Mouse (Mus musculus) C2C12 (cell line): Measurements from ENCODE around the gene Lamc2. TPM values are rescaled to one million over a fixed set of nuclear protein-coding genes. Genes with fewer than 3 reads are reported as not detected.

Source experiments
- H3K27me3 ChIP-seq: one replicate; pipeline ENCODE4 v1.6.1; 2011; ENCODE audit not compliant: control insufficient read depth, insufficient read depth, insufficient read length
- H3K36me3 ChIP-seq: one replicate; pipeline ENCODE4 v1.6.1; 2011; ENCODE audit not compliant: control insufficient read depth, insufficient read depth
- H3K4me3 ChIP-seq: one replicate; pipeline ENCODE4 v1.5.1; 2011; ENCODE audit warnings: mild to moderate bottlenecking, control low read depth; ENCODE audit not compliant: poor library complexity, insufficient read depth, severe bottlenecking
- H3K79me2 ChIP-seq: one replicate; pipeline ENCODE4 v1.6.1; 2011; ENCODE audit not compliant: control insufficient read depth, insufficient read depth
- H3K79me3 ChIP-seq: one replicate; pipeline ENCODE4 v1.6.1; 2011; ENCODE audit warnings: low read depth, control low read depth
- H3ac ChIP-seq: one replicate; pipeline ENCODE3; 2011; ENCODE audit warnings: low read depth; ENCODE audit not compliant: control insufficient read depth, insufficient read length
- CEBPB ChIP-seq: IDR thresholded peaks from one replicate; pipeline ENCODE4 v1.6.1; 2011; ENCODE audit warnings: low read depth, mild to moderate bottlenecking, control low read depth, moderate library complexity
- CTCF ChIP-seq: IDR thresholded peaks from one replicate; pipeline ENCODE4 v1.5.1; 2011; ENCODE audit not compliant: control insufficient read depth, insufficient read depth, insufficient read length
- FOSL1 ChIP-seq: IDR thresholded peaks from one replicate; pipeline ENCODE4 v1.8.0; 2011; ENCODE audit warnings: mild to moderate bottlenecking, low read length; ENCODE audit not compliant: poor library complexity, insufficient read depth, severe bottlenecking
- MAX ChIP-seq: IDR thresholded peaks from one replicate; pipeline ENCODE4 v1.6.1; 2011; ENCODE audit warnings: mild to moderate bottlenecking, control low read depth
- MYOD1 ChIP-seq: IDR thresholded peaks from one replicate; pipeline ENCODE4 v1.6.1; 2011; ENCODE audit warnings: low read depth; ENCODE audit not compliant: control insufficient read depth, insufficient read length
- MYOG ChIP-seq: IDR thresholded peaks from one replicate; pipeline ENCODE4 v1.6.1; 2011; ENCODE audit not compliant: control insufficient read depth, insufficient read length; ENCODE audit errors: extremely low read depth
- USF1 ChIP-seq: IDR thresholded peaks from one replicate; pipeline ENCODE4 v1.6.1; 2011; ENCODE audit warnings: low read depth, mild to moderate bottlenecking, control low read depth, moderate library complexity
- polyA plus RNA-seq: library from polyadenylated mRNA; unstranded; fragments of >200 nt; fragmentation: generic; extraction: Trizol; gene quantifications from one replicate; pipeline ENCODE4 v1.2.1, GENCODE M21; 2012; ENCODE audit warnings: missing spikeins

Lamc2 gene
- polyA plus RNA-seq, 1 experiment, result 5.4 TPM

DNA sequence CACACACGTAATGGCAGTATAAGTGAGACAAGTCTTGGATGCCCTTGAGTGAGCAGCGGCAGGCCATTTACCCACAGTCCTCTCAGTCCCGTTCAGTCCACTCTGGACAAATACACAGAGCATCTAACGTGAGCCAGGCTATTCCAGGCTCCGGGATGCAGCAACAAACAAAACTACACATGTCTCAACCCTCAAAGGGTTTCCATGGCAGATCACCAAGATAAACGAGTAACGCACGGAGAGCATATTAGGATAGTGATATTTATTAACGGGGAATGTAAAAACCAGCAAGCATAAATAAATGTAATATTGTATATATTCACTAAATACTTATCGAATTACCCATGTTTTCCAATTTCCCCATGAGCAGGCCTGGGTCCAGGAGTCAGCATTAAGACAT is 15.2 kb downstream of the Lamc2 start:
- Histone ChIP-seq H3ac (no peak overlapping the region), H3K4me3 (no peak overlapping the region), H3K79me3 (no peaks in the 10 kb centered on the region), H3K79me2 (no peaks in the 10 kb centered on the region), H3K36me3 (no peaks in the 10 kb centered on the region), H3K27me3 (no peaks in the 10 kb centered on the region)
- TF ChIP-seq USF1 (no peak), MYOD1 (no peak), CTCF (no peak), CEBPB (no peak), MYOG (no peak), MAX (no peak), FOSL1 (no peak)

DNA sequence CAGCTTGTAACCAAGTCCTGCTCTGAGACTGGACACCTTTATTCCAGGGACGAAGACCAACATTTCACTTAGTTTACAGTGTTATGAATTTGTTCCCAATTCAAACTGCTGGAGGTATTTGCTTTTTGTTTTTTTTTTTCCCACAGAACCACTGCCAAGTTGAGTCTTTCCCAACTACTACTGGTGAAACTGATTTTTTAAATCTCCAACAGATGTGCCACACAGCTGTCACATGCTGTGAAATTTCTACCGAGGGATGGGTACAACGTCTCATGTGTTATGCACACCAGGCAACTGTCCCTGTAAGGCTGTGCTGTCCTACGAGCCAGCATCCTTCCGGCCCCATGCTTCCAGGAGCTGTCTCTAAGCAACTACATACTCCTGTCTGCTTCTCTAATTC is 18.0 kb downstream of the Lamc2 start:
- Histone ChIP-seq H3K36me3 (no peaks in the 10 kb centered on the region), H3K27me3 (no peaks in the 10 kb centered on the region), H3K4me3 (no peak overlapping the region), H3K79me3 (no peaks in the 10 kb centered on the region), H3ac (no peak overlapping the region), H3K79me2 (no peaks in the 10 kb centered on the region)
- TF ChIP-seq FOSL1 (no peak), MYOG (no peak), CTCF (no peak), MYOD1 (no peak), CEBPB (no peak), MAX (no peak), USF1 (no peak)

DNA sequence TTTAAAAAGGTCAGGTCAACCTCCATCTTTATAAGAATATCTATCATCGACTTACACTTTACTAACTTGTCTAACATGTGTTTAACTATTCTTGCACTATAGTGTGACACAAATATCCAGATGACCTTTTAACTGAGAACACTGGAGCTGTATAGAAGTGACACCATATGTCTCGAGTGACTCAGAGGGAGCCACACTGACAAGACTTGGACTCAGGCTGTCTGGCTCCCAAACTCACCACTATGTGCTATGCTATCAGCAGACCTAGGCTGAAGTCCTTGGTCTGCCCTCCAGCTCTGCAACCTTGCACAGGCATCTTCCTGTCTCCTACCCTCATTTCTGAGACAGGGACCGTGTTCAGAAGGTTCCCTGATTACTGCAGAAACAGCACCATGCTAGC is 22.4 kb downstream of the Lamc2 start:
- Histone ChIP-seq H3K36me3 (no peaks in the 10 kb centered on the region), H3K79me3 (no peaks in the 10 kb centered on the region), H3ac (no peak overlapping the region), H3K4me3 (no peak overlapping the region), H3K27me3 (no peaks in the 10 kb centered on the region), H3K79me2 (no peaks in the 10 kb centered on the region)
- TF ChIP-seq CTCF (no peak), CEBPB (no peak), USF1 (no peak), FOSL1 (no peak), MYOD1 (no peak), MYOG (no peak), MAX (no peak)

DNA sequence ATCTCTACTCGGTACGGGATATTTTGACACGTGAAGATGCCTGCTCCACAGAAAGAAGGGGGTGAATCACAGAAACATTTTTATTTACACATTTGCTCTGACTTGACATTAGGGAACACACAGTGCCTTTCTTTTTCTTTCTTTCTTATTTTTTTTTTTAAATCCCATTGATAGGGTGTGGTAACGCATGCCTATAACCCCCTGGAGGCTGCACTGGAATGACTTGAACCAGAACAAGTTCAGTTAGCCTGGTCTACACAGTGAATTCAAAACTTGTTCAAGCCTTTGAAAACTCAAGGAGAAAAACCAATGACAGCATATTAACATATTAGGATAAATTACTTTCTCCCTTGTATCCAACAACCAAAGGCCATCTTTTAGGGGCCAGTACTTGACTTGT is 27.1 kb downstream of the Lamc2 start:
- H3K27me3 ChIP-seq, result no peaks in the 10 kb centered on the region
- TF ChIP-seq MYOD1, result no peak
- no peak for TF ChIP-seq CTCF
- no peak for TF ChIP-seq FOSL1
- TF ChIP-seq USF1, result no peak
- no peak for TF ChIP-seq MAX
- no peak for TF ChIP-seq CEBPB
- TF ChIP-seq MYOG, result no peak
- H3ac ChIP-seq, result no peak overlapping the region
- H3K79me3 ChIP-seq, result no peaks in the 10 kb centered on the region
- no peaks in the 10 kb centered on the region for H3K79me2 ChIP-seq
- no peaks in the 10 kb centered on the region for H3K36me3 ChIP-seq
- H3K4me3 ChIP-seq, result no peak overlapping the region

DNA sequence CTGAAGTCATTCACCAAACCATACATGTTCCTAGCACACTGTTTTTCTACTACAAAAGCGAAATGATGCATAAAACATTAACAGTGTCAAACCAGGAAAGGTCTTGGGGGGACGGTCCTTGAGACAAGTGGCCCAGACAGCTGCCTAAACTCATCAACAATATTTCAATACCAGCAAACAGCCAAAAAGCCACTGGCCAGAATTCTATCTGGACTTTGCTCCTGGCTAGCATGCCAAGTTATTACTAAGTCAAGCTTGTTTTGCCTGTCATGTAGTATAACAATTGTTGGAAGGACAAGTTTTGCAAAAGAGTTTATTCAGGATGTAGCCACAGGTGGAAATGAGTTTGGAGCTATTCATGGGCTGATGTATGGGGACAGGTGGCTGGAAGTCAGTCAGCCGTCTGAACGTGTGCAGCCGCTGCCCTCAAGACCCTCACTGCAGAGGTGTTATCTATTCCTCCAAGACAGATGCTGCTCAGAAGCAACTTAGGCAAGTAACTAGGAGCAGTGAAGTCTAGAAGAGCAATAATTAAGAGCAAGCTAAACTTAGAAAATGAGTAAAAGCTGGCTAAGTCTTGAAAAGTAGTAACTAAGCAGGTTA is 29.1 kb downstream of the Lamc2 start:
- no peaks in the 10 kb centered on the region for H3K79me2 ChIP-seq
- no peak overlapping the region for H3K4me3 ChIP-seq
- H3K27me3 ChIP-seq, result no peaks in the 10 kb centered on the region
- no peak overlapping the region for H3ac ChIP-seq
- H3K79me3 ChIP-seq, result no peaks in the 10 kb centered on the region
- TF ChIP-seq MYOD1 (no peak), CEBPB (no peak), MAX (no peak), MYOG (no peak), CTCF (no peak), USF1 (no peak), FOSL1 (no peak)
- H3K36me3 ChIP-seq, result no peaks in the 10 kb centered on the region

DNA sequence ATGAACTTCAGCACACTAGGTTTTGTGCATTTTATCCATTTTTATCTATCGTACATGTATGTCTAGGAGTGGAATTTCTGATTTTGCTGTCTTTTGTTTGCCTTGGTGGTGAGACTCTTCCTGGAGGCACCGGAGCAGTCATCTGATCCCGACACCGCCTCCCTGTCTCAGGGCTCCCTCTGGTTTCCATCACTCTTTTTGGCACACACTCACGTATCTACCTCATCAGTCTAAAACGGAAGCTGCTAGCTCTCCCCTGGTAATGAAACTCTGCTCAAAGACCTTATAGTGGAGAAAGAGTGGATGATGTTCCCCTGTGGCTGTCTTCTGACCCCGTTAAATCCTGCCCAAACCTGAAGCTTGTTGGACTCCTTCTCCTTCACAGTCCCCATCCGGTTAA is 30.9 kb downstream of the Lamc2 start:
- TF ChIP-seq MYOG, result no peak
- no peak for TF ChIP-seq FOSL1
- no peak for TF ChIP-seq CEBPB
- no peak for TF ChIP-seq CTCF
- TF ChIP-seq MAX, result no peak
- TF ChIP-seq MYOD1, result no peak
- TF ChIP-seq USF1, result no peak
- H3ac ChIP-seq, result no peak overlapping the region
- H3K79me3 ChIP-seq, result no peaks in the 10 kb centered on the region
- H3K27me3 ChIP-seq, result no peaks in the 10 kb centered on the region
- H3K36me3 ChIP-seq, result no peaks in the 10 kb centered on the region
- no peaks in the 10 kb centered on the region for H3K79me2 ChIP-seq
- no peak overlapping the region for H3K4me3 ChIP-seq
